Mouse (Mus musculus) brain, embryonic 14.5 days (tissue): Measurements from ENCODE around the gene Ano6. TPM values are rescaled to one million over a fixed set of nuclear protein-coding genes. Genes with fewer than 3 reads are reported as not detected.

Source experiments
- DNase-seq: peaks from one replicate; pipeline ENCODE4 v3.0.0-alpha.2; 2011; ENCODE audit warnings: low read depth
- CTCF ChIP-seq: fragments of 200-500 bp; IDR thresholded peaks from 2 replicates; pipeline ENCODE4 v1.5.1; 2012; ENCODE audit warnings: inconsistent platforms, mild to moderate bottlenecking, moderate library complexity, borderline replicate concordance; ENCODE audit not compliant: insufficient read depth, insufficient read length; ENCODE audit errors: extremely low read depth
- POLR2A ChIP-seq: fragments of 200-500 bp; IDR thresholded peaks from 2 replicates; pipeline ENCODE4 v1.6.1; 2012; ENCODE audit warnings: mild to moderate bottlenecking, inconsistent platforms, borderline replicate concordance; ENCODE audit not compliant: poor library complexity, insufficient read depth, insufficient read length, severe bottlenecking; ENCODE audit errors: extremely low read depth
- polyA plus RNA-seq: library from polyadenylated mRNA; depleted of rRNA; stranded (reverse); fragments of >200 nt; gene quantifications from 2 replicates; pipeline ENCODE4 v1.2.3, GENCODE M21; 2012

The Ano6 gene
- polyA plus RNA-seq, 1 experiment: 32.5 TPM

DNA sequence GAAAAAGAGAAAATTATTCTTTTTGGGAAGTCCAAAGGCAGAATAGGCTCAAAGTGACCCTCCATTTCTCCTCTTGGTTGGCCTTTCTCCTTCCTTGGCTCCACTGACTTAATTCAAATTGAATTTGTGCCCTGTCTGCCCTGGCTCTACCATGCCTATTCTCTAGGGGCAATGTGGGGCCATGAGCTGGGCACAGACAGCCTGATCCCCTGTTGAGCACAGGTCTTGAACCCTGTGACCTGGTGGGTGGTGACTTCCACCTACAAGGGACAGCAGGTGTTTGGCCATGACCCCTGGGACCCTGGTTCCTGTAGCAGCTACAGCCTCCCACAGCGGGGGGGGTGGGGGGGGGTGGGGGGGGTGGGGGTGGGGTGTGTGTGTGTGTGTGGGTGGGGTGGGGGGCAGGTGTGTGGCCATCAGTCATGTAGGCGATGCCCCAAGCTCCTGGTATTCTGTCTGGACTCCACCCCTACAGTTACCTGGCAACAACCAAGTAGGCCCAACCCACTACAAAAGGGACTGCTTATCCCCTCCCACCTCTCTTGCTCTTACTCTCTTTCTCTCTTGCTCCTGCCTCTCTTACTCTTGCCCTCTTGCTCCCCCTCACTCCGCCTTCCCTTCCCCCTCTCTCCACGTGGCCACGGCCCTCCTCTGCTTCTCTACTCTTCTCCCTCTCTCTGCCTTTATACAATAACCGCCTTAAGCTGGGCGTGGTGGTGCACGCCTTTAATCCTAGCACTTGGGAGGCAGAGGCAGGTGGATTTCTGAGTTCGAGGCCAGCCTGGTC is 28.8 kb downstream of the Ano6 start:
- DNase-seq: no peak

DNA sequence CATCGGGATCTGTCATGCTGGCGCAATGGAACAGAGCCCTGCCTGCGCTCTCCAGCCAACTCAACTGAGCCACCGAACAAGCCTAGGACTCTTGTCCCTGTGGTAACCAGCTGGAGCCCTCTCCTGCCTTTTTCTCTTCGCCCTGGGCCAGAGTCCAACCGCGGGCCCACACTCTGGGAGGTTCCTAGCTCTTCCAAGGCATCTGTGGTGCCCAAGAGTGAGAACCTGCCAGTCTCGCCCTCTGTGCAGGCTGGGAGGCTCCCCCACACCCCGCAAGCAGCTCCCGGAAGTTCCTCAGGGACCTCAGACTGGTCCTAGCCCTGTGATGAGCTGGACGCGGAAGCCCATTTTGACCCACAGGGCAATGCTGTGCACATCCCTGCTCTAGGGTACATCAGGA is 29.5 kb downstream of the Ano6 start:
- no peak for DNase-seq
- TF ChIP-seq CTCF: no peak
- TF ChIP-seq POLR2A: no peak

More for the DNA sequence above, 28.8 kb downstream of the Ano6 start:
- TF ChIP-seq POLR2A (no peak), CTCF (no peak)

DNA sequence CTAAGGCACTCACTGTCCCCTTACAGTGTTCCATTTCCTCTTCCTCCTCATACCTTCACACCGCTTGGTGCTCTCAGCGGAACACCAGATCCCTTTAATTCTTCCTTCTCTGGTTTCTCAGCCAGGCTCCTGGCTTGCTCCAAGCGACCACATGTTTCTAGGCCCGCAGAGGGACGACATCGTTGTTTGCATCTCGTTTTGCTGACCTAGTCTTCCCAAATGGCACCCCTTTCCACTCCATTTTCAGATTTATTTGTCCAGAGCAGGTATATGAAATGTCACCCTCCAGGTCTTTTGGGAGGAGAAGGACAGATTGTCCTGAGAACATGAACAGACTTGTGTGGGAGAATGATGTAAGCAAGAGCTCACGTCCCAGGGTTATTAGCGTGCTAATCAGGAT is 30.0 kb downstream of the Ano6 start:
- DNase-seq: no peak
- TF ChIP-seq CTCF: no peak
- no peak for TF ChIP-seq POLR2A

DNA sequence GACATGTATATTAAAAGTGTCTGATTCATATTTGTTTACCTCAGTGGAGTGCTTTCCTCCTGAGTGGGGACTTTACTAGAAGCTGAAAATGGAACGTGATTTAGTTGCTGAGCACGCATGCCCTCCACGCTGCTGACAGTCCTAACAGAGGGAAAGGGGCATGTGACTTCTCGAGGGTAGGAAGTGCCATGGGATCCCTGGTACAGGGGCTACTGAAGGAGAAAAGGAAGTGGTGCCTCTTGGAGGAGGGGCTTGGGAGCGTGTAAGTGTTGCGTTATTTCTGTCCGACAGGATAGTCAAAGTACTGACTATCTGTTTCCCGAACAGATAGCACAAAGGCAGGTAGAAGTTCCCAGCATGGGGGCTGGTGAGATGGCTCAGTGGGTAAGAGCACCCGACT is 31.5 kb downstream of the Ano6 start:
- TF ChIP-seq CTCF: no peak
- TF ChIP-seq POLR2A: no peak
- no peak for DNase-seq

DNA sequence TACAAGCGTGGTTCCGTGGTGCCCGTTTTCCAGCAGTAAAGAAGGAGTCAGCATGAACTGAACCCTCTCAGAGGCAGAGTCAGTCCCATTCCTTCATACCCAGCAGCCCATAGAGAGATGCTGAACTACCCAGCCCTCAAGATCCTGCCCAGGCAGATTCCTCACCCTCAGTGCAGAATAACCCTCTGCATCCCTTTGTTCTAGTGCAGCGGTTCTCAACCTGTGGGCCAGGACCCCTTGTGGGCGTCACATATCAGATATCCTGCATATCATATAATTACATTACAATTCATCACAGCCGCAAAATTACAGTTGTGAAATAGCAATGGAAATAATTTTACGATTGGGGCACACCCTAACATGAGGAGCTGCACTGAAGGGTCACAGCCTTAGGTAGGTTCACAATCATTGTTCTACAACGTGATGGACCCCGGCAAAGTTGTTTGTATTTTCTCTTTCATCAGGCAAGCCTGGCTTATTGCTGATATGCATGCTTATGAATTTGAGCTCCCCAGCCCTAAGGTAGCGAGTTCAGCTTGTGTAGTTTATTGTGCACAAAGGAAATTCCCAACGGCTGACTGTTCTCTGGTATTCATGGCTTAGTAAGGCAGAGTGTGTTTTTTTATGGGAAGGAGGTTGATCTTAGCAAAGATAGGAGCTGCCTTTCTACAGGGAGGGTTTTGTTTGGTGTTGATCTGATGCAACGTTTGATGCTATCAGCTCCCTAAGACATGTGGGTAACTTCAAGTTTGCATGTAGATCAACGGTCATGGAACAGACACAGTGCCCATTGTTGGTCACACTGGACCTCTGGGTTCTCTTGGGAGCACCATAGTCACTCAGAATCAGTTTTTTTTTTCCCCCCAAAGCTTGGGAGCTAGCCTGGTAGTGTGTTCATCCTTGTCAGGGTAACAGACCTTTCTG is 33.0 kb downstream of the Ano6 start:
- no peak for DNase-seq
- TF ChIP-seq POLR2A: no peak
- no peak for TF ChIP-seq CTCF

DNA sequence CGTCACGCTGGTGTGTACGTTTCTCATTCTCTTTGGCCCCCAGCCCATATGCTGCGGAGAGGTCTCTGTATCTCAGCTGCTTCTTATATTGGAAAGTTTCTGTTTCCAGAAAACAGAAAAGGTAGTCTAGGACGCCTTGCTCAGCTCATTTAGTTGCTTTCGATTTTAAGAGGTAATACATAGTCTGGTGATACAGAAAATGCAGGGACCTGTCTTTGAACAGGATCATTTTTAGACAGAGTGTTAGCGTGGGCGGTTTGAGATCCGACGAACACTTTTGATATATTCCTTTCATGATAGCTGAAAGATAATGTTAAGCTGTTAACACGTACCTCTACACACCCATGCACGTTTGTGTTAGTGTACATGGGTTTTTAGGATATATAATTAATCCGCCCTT is 35.9 kb downstream of the Ano6 start:
- TF ChIP-seq POLR2A: no peak

DNA sequence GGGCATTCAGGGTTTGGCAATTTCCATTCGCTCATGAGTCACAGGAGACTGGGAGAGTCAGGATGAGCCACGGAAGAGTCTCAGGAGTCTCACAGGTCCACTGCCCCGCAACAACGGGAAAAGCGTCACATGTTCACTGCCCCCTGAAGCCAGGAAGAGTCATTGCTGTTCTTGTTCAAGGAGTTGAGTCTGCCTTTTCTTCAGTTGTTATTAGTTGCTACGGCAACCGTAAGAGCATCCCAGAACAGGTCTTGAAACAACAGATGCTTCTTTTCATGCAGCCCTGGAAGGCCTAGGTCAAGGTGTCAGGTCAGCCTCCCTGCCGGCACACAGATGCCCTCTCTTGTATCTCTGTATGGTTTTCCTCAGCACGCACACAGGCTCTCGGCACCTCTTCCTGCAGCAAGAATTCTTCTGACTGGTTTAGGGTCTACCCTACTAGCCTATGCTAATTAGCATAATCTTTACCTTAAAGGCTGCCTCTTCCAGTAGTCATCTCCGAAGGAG is 36.9 kb downstream of the Ano6 start:
- peak; percentile 54 for DNase-seq
- no peak for TF ChIP-seq POLR2A
- TF ChIP-seq CTCF: no peak

More for the DNA sequence above, 35.9 kb downstream of the Ano6 start:
- DNase-seq: no peak

DNA sequence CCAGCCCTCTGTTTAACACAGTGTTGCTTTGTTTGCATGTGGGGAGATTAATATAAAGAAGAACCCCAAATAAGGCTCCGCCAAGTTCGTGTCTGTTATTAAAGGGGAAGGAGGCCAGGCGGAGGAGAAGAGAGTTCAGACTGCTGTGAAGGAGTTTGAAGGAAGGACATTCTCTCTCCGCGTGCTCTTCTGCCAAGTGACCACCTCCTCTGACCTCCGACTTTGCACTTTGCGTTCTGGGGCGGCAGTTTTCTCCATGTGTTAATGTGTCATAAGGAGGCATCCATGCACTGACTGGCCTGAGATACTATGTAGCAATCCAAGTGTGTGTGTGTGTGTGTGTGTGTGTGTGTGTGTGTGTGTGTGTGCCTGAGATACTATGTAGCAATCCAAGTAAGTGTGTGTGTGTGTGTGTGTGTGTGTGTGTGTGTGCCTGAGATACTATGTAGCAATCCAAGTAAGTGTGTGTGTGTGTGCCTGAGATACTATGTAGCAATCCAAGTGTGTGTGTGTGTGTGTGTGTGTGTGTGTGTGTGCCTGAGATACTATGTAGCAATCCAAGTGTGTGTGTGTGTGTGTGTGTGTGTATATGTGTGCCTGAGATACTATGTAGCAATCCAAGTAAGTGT is 37.5 kb downstream of the Ano6 start:
- DNase-seq: peak; percentile 11

DNA sequence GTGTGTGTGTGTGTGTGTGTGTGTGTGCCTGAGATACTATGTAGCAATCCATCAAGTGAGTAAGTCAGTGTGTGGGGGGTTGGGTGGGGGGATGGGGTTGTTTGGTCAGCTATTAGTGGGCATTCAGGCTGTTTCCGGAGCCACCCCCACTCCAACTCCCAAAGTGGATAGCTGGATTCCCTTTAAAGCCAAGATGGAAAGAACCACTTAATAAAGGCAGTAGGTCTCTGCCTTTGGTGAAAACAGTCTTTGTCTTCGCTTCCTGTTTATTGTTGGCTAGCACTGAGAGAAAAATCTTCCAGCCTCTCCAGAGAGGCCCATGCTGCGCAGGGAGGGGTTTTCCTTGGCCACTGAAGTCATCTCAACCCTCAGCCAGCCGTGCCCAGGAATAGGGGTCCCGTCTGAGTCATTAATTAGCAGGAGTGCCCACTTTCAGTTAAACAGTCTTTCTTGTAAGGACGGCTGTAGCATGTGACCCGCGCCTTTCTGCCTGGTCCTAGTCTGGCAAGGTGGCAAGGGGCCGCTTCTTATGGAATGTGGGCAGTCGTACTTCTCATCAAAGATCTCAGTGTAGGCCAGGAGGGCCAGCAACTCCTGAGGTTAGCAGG is 38.1 kb downstream of the Ano6 start:
- TF ChIP-seq CTCF (no peak), POLR2A (no peak)
- DNase-seq: peak; percentile 63

DNA sequence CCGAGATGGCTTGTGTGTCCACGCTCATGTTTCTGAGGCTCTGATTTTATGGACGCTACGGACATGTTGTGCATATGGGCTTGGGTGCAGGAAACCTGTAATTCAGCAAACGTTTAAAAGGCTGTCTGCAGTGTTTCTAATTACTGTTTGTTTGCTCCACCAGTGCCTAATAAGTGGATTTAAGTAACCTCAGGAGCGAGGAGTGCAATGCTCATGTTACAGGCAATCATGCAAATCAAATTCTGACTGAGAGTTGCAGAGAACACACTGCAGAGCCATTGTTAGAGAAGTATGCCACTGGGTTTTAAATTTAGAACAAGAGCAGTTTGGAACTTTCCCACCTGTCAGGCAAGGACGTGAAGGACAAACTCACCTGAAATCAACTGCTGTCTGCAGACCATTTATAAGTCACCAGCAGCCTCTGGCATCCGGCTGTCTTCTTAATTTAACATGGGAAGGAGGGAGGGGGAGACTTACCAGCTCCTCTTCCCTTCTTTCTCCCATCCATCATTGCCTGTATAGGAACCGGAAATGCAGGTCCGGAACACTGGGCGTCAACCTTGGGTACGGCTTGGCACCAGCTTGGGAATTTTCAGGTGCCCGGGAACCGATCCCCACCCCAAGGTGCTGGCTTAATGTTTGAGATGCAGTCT is 39.0 kb downstream of the Ano6 start:
- peak; percentile 61 for DNase-seq
- TF ChIP-seq POLR2A: no peak
- no peak for TF ChIP-seq CTCF

DNA sequence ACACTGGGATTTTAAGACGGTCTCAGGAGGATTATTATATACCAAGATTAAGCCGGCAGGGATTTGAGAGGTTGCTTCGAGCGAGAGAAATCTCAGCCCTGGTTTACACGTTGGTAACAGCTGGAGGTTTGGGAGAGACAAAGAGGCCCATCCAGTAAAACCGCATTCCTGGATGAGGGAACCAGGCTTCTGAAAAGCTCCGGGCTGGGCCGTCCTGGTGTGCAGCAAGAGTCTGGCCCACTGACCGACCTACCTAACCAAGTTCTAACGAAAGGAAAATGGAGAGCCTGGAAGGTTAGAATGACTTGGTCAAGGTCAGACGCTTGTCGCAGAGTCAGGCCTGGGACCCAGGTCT is 39.5 kb downstream of the Ano6 start:
- no peak for DNase-seq
- TF ChIP-seq CTCF: no peak
- no peak for TF ChIP-seq POLR2A
